Comparison of ENCODE assay signal across 15 mouse cellular contexts in the genomic region with DNA sequence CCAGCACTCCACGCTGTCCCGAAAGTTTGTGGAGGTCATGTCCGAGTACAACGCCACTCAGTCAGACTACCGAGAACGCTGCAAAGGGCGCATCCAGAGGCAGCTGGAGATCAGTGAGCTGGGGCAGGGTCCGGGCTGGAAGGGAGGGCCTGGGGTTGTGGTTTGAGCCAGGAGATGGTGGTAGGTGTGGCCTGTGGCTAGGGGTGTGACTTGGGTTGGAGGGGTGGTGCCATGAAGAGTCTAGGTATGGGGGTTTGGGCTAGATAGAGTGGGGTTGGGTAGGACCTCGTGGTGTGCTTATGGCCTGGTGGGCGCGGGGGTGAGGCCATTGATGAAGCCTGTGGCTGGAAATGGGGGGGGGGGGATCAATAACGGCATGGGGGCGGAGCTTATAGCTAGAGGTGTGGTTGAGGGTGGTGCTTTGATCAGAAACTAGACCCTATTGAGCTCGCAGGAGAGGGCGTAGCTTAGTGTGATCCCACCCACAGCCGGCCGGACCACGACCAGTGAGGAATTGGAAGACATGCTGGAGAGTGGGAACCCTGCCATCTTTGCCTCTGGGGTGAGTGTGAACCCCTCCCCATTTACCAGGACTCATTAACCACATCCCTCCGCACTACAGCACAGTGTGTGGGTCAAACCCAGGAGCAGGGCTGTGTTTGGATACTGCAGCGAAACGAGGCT. TPM values are rescaled to one million over a fixed set of nuclear protein-coding genes. Genes with fewer than 3 reads are reported as not detected.
DNase-seq lines count a peak whose midpoint lies in the region; ATAC-seq and TF ChIP-seq lines count a peak whose summit lies in the region.
"Had no signal": no experiment of that assay in that cellular context is flagged by ENCODE, and none has a peak within 500 bp of the region (broad histone marks: within the 10 kb centered on the region; RNA-seq: fewer than 3 reads in every experiment).

No protein-coding gene starts in this region.

- WGBS in hindbrain, embryonic 10.5 days = 26% methylated on average over 21 of the region's 21 CpGs
- WGBS in hindbrain, embryonic 13.5 days = 29% methylated on average over 21 of the region's 21 CpGs
- WGBS in liver, embryonic 15.5 days (ENCODE audit: insufficient replicate concordance) = 43% methylated on average over 21 of the region's 21 CpGs

- peak overlapping the region; percentile 35 for H3K4me3 ChIP-seq in hindbrain, embryonic 10.5 days
- no peak overlapping the region for H3K4me3 ChIP-seq in hindbrain, embryonic 13.5 days
- H3K4me3 ChIP-seq in ES-Bruce4 (ENCODE audit: low read depth, low read length) = peak overlapping the region; percentile 76
- H3K4me3 ChIP-seq in liver, embryonic 15.5 days (replicated peaks) = peak overlapping the region; percentile 28
- H3K4me3 ChIP-seq: forebrain, embryonic 12.5 days; neural tube, embryonic 15.5 days had no signal

- H3K27ac ChIP-seq in hindbrain, embryonic 10.5 days = no peak overlapping the region
- no peak overlapping the region for H3K27ac ChIP-seq in hindbrain, embryonic 13.5 days
- no peak overlapping the region for H3K27ac ChIP-seq in ES-Bruce4 (ENCODE audit: insufficient read depth, low read length)
- no peak overlapping the region for H3K27ac ChIP-seq in liver, embryonic 15.5 days (replicated peaks)
- H3K27ac ChIP-seq: forebrain, embryonic 12.5 days; neural tube, embryonic 15.5 days had no signal

- peak; percentile 4 for TF ChIP-seq POLR2A in ES-Bruce4 (IDR thresholded peaks at IDR 0.05; ENCODE audit: insufficient read depth, low read length)
- no peak for TF ChIP-seq POLR2A in brain, embryonic 14.5 days (IDR thresholded peaks at IDR 0.05; ENCODE audit: borderline replicate concordance, extremely low read depth, insufficient read depth, insufficient read length, poor library complexity, severe bottlenecking)

- no peak for ATAC-seq in hindbrain, embryonic 13.5 days (ENCODE audit: low FRiP score)
- peak; percentile 61 for ATAC-seq in liver, embryonic 15.5 days (ENCODE audit: insufficient read depth)

- no peaks in the 10 kb centered on the region for H3K9me3 ChIP-seq in hindbrain, embryonic 10.5 days
- H3K9me3 ChIP-seq in hindbrain, embryonic 13.5 days = no peaks in the 10 kb centered on the region
- H3K9me3 ChIP-seq in ES-Bruce4 (replicated peaks; ENCODE audit: control insufficient read depth, insufficient read depth, low read length, poor library complexity, severe bottlenecking) = no peaks in the 10 kb centered on the region
- H3K9me3 ChIP-seq in liver, embryonic 15.5 days (replicated peaks) = no peaks in the 10 kb centered on the region
- H3K9me3 ChIP-seq: forebrain, embryonic 12.5 days; neural tube, embryonic 15.5 days had no signal

- H3K4me2 ChIP-seq in hindbrain, embryonic 13.5 days = no peak overlapping the region
- peak overlapping the region; percentile 51 for H3K4me2 ChIP-seq in liver, embryonic 15.5 days
- H3K4me2 ChIP-seq: forebrain, embryonic 12.5 days; neural tube, embryonic 15.5 days had no signal

- H3K27me3 ChIP-seq in hindbrain, embryonic 10.5 days (ENCODE audit: insufficient read depth, poor library complexity, severe bottlenecking) = 0 out of 2 replicates have a peak, but pooled peaks cover 5% of the 10 kb centered on the region
- no peaks in the 10 kb centered on the region for H3K27me3 ChIP-seq in hindbrain, embryonic 13.5 days
- H3K27me3 ChIP-seq in ES-Bruce4 (ENCODE audit: control insufficient read depth, insufficient read depth, low read length, poor library complexity, severe bottlenecking) = no peaks in the 10 kb centered on the region
- no peaks in the 10 kb centered on the region for H3K27me3 ChIP-seq in liver, embryonic 15.5 days
- H3K27me3 ChIP-seq: CH12.LX; neural tube, embryonic 15.5 days had no signal

- H3K9ac ChIP-seq in hindbrain, embryonic 13.5 days = no peak overlapping the region
- H3K9ac ChIP-seq in ES-Bruce4 (ENCODE audit: low read depth, poor library complexity, severe bottlenecking) = peak overlapping the region; percentile 27
- no peak overlapping the region for H3K9ac ChIP-seq in liver, embryonic 15.5 days
- H3K9ac ChIP-seq: forebrain, embryonic 12.5 days; neural tube, embryonic 15.5 days had no signal

- peaks cover 54% of the 10 kb centered on the region for H3K36me3 ChIP-seq in hindbrain, embryonic 10.5 days
- peaks cover 39% of the 10 kb centered on the region for H3K36me3 ChIP-seq in hindbrain, embryonic 13.5 days
- H3K36me3 ChIP-seq in ES-Bruce4 (ENCODE audit: control insufficient read depth, insufficient read depth, low read length, poor library complexity, severe bottlenecking) = peaks cover 3% of the 10 kb centered on the region; the same call in 1 of the 2 replicates
- H3K36me3 ChIP-seq in liver, embryonic 15.5 days (replicated peaks) = 0 out of 2 replicates have a peak, but pooled peaks cover 3% of the 10 kb centered on the region

- TF ChIP-seq CTCF in ES-Bruce4 (IDR thresholded peaks at IDR 0.05; ENCODE audit: low read depth, low read length) = no peak
- TF ChIP-seq CTCF in brain, embryonic 14.5 days (IDR thresholded peaks at IDR 0.05; ENCODE audit: borderline replicate concordance, extremely low read depth, insufficient read depth, insufficient read length) = no peak

- DNase-seq in hindbrain, embryonic 10.5 days (ENCODE audit: low spot score) = no peak
- peak; percentile 3 for DNase-seq in brain, embryonic 14.5 days (ENCODE audit: low read depth)
- no peak for DNase-seq in layer of hippocampus, postnatal 10 days (ENCODE audit: low spot score in 2 of 2)
- no peak for DNase-seq in cerebellum, adult 9-10 months
- DNase-seq in T-cell, adult 2 months (ENCODE audit: low spot score) = no peak
- DNase-seq: adrenal gland, postnatal 25 days; cerebellum, adult 8-10 months; kidney, adult 8-10 months had no signal

- no peak for TF ChIP-seq EP300 in ES-Bruce4 (IDR thresholded peaks at IDR 0.05; ENCODE audit: insufficient read depth, low read depth, low read length)

- peaks cover 33% of the 10 kb centered on the region for H3K4me1 ChIP-seq in hindbrain, embryonic 10.5 days (replicated peaks)
- H3K4me1 ChIP-seq in hindbrain, embryonic 13.5 days (replicated peaks) = 0 out of 2 replicates have a peak, but pooled peaks cover 7% of the 10 kb centered on the region
- H3K4me1 ChIP-seq in ES-Bruce4 (ENCODE audit: control insufficient read depth, insufficient read depth, low read length) = no peaks in the 10 kb centered on the region
- H3K4me1 ChIP-seq in liver, embryonic 15.5 days (replicated peaks) = peaks cover 31% of the 10 kb centered on the region
- H3K4me1 ChIP-seq: neural tube, embryonic 15.5 days had no signal

RNA-seq across cellular contexts. Expression of a gene that starts 19.0 kb away (rescaled TPM):
- polyA plus RNA-seq in hindbrain, embryonic 10.5 days (2016; fragmentation: Nextera tagmentation; extraction: Ambion mirVana) = 17.0 and 20.5 TPM in 2 replicates
- polyA plus RNA-seq in hindbrain, embryonic 13.5 days (2015; fragmentation: Nextera tagmentation; extraction: Ambion mirVana) = 78.4 and 78.9 TPM in 2 replicates
- polyA plus RNA-seq in ES-Bruce4 (2011; ENCODE audit: insufficient read depth, insufficient read length, low read depth, missing spikeins) = 9.3 and 10.5 TPM in 2 replicates
- 151 and 152 TPM in 2 replicates for polyA plus RNA-seq in brain, embryonic 14.5 days (2012; rRNA removed)
- 1.1 and 1.3 TPM in 2 replicates for polyA plus RNA-seq in liver, embryonic 15.5 days (2015; fragmentation: Nextera tagmentation; extraction: Ambion mirVana)
- 100 to 1,000 TPM; 182 to 196 TPM for total RNA-seq in layer of hippocampus, postnatal 10 days (2021)

RNA-seq across cellular contexts. Expression of a gene that starts 21.8 kb away (rescaled TPM):
- 24.5 and 30.4 TPM in 2 replicates for polyA plus RNA-seq in hindbrain, embryonic 10.5 days (2016; fragmentation: Nextera tagmentation; extraction: Ambion mirVana)
- 37.4 and 38.8 TPM in 2 replicates for polyA plus RNA-seq in hindbrain, embryonic 13.5 days (2015; fragmentation: Nextera tagmentation; extraction: Ambion mirVana)
- 7.9 and 8.0 TPM in 2 replicates for polyA plus RNA-seq in ES-Bruce4 (2011; ENCODE audit: insufficient read depth, insufficient read length, low read depth, missing spikeins)
- polyA plus RNA-seq in brain, embryonic 14.5 days (2012; rRNA removed) = 34.8 and 35.9 TPM in 2 replicates
- 14.3 and 14.9 TPM in 2 replicates for polyA plus RNA-seq in liver, embryonic 15.5 days (2015; fragmentation: Nextera tagmentation; extraction: Ambion mirVana)
- total RNA-seq in layer of hippocampus, postnatal 10 days (2021) = 10 to 100 TPM; 35.5 to 38.0 TPM

RNA-seq across cellular contexts. Expression of a gene that starts 22.5 kb away (rescaled TPM):
- 155 and 160 TPM in 2 replicates for polyA plus RNA-seq in hindbrain, embryonic 10.5 days (2016; fragmentation: Nextera tagmentation; extraction: Ambion mirVana)
- polyA plus RNA-seq in hindbrain, embryonic 13.5 days (2015; fragmentation: Nextera tagmentation; extraction: Ambion mirVana) = 79.1 and 93.5 TPM in 2 replicates
- polyA plus RNA-seq in ES-Bruce4 (2011; ENCODE audit: insufficient read depth, insufficient read length, low read depth, missing spikeins) = 71.1 and 102 TPM in 2 replicates
- polyA plus RNA-seq in brain, embryonic 14.5 days (2012; rRNA removed) = 81.8 and 112 TPM in 2 replicates
- 52.7 and 56.4 TPM in 2 replicates for polyA plus RNA-seq in liver, embryonic 15.5 days (2015; fragmentation: Nextera tagmentation; extraction: Ambion mirVana)
- total RNA-seq in layer of hippocampus, postnatal 10 days (2021) = 10 to 100 TPM; 49.8 to 54.7 TPM

RNA-seq across cellular contexts. Expression of a gene that starts 33.3 kb away (rescaled TPM):
- 42.2 and 43.6 TPM in 2 replicates for polyA plus RNA-seq in hindbrain, embryonic 10.5 days (2016; fragmentation: Nextera tagmentation; extraction: Ambion mirVana)
- 64.6 and 65.0 TPM in 2 replicates for polyA plus RNA-seq in hindbrain, embryonic 13.5 days (2015; fragmentation: Nextera tagmentation; extraction: Ambion mirVana)
- 45.8 and 48.4 TPM in 2 replicates for polyA plus RNA-seq in ES-Bruce4 (2011; ENCODE audit: insufficient read depth, insufficient read length, low read depth, missing spikeins)
- polyA plus RNA-seq in brain, embryonic 14.5 days (2012; rRNA removed) = 65.6 and 94.1 TPM in 2 replicates
- polyA plus RNA-seq in liver, embryonic 15.5 days (2015; fragmentation: Nextera tagmentation; extraction: Ambion mirVana) = 26.6 and 27.1 TPM in 2 replicates
- 10 to 100 TPM; 41.1 to 49.2 TPM for total RNA-seq in layer of hippocampus, postnatal 10 days (2021)

RNA-seq across cellular contexts. Expression of a gene that starts 35.8 kb away (rescaled TPM):
- 8.6 and 19.2 TPM in 2 replicates for polyA plus RNA-seq in hindbrain, embryonic 10.5 days (2016; fragmentation: Nextera tagmentation; extraction: Ambion mirVana)
- 29.8 and 31.9 TPM in 2 replicates for polyA plus RNA-seq in hindbrain, embryonic 13.5 days (2015; fragmentation: Nextera tagmentation; extraction: Ambion mirVana)
- 4.2 and 5.7 TPM in 2 replicates for polyA plus RNA-seq in ES-Bruce4 (2011; ENCODE audit: insufficient read depth, insufficient read length, low read depth, missing spikeins)
- polyA plus RNA-seq in brain, embryonic 14.5 days (2012; rRNA removed) = 63.2 and 75.0 TPM in 2 replicates
- 0.13 and 0.30 TPM in 2 replicates for polyA plus RNA-seq in liver, embryonic 15.5 days (2015; fragmentation: Nextera tagmentation; extraction: Ambion mirVana)
- 10 to 100 TPM; 31.7 to 34.8 TPM for total RNA-seq in layer of hippocampus, postnatal 10 days (2021)
- total RNA-seq: megakaryocyte, adult 5-6 weeks had no signal
